Mouse (Mus musculus) brain, embryonic 14.5 days (tissue): ENCODE data around the gene Hnrnpa3.

Source experiments
- CTCF ChIP-seq: fragments of 200-500 bp; IDR thresholded peaks from 2 replicates; pipeline ENCODE4 v1.5.1; 2012; ENCODE audit warnings: inconsistent platforms, mild to moderate bottlenecking, moderate library complexity, borderline replicate concordance; ENCODE audit not compliant: insufficient read depth, insufficient read length; ENCODE audit errors: extremely low read depth
- POLR2A ChIP-seq: fragments of 200-500 bp; IDR thresholded peaks from 2 replicates; pipeline ENCODE4 v1.6.1; 2012; ENCODE audit warnings: mild to moderate bottlenecking, inconsistent platforms, borderline replicate concordance; ENCODE audit not compliant: poor library complexity, insufficient read depth, insufficient read length, severe bottlenecking; ENCODE audit errors: extremely low read depth

DNA sequence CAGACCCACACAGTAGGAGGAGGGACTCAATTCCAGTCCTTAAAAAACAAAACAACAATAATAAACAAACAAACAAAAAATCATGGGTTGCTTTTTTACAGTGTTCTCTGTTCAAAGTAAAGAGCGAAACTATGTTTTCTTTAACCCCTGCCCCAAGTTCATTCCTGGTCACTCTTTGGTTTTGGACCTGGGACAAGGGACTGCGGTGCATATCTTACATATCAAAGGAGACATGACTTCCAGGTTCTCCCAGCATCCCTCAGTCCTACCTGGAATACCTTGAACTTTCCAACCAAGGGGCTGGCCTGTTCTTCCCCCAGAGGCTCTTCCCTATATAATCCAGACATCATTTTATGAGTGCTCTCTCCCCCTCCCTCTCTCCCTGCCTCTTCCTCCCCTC is 47.1 kb upstream of the Hnrnpa3 start:
- no peak for TF ChIP-seq POLR2A
- TF ChIP-seq CTCF = no peak
